Mouse (Mus musculus) MEL (cell line): ENCODE data around the gene Vmn1r192. TPM values are rescaled to one million over a fixed set of nuclear protein-coding genes. Genes with fewer than 3 reads are reported as not detected.
"Not testable (repeated sequence)": the region's sequence is repeated elsewhere in the genome, so short reads cannot be mapped to it uniquely, and the experiment has no call there.

Source experiments
- DNase-seq: peaks from one replicate; pipeline ENCODE4 v3.0.0; 2011; ENCODE audit warnings: low read depth, low spot score
- H3K27ac ChIP-seq: 2 replicates; pipeline ENCODE4 v1.5.1; 2012; ENCODE audit warnings: low read depth, mild to moderate bottlenecking, control low read depth, low read length, moderate library complexity; ENCODE audit not compliant: control insufficient read depth
- H3K27me3 ChIP-seq, 2 experiments: fragments of 150-350 bp in 1 of 2; sonication (generic) in 1 of 2; 2 replicates each; pipeline ENCODE4 v1.6.1; 2012; ENCODE audit warnings: low read length in 2 of 2, mild to moderate bottlenecking in 2 of 2, improper control_type of control experiment in 1 of 2, moderate library complexity in 1 of 2; ENCODE audit not compliant: insufficient read depth in 2 of 2, control insufficient read depth in 1 of 2
- H3K36me3 ChIP-seq, 2 experiments: 2 replicates each; pipeline ENCODE4 v1.6.1; 2012 to 2014; ENCODE audit warnings: low read length in 2 of 2, improper control_type of control experiment in 1 of 2, inconsistent platforms in 1 of 2, mild to moderate bottlenecking in 1 of 2; ENCODE audit not compliant: insufficient read depth in 2 of 2, control insufficient read depth in 1 of 2
- H3K4me1 ChIP-seq, 2 experiments: fragments of 150-350 bp in 1 of 2; sonication (generic) in 1 of 2; 2 replicates each; pipeline ENCODE4 v1.6.1; 2012; ENCODE audit warnings: low read length in 2 of 2, improper control_type of control experiment in 1 of 2, mild to moderate bottlenecking in 1 of 2; ENCODE audit not compliant: insufficient read depth in 2 of 2, control insufficient read depth in 1 of 2
- H3K4me3 ChIP-seq, 2 experiments: fragments of 150-350 bp in 1 of 2; sonication (generic) in 1 of 2; 2 replicates each; pipeline ENCODE4 v1.5.1; 2012; ENCODE audit warnings: low read depth in 2 of 2, low read length in 2 of 2, mild to moderate bottlenecking in 2 of 2, moderate library complexity in 2 of 2, control low read depth in 1 of 2, improper control_type of control experiment in 1 of 2; ENCODE audit not compliant: control insufficient read depth in 1 of 2, insufficient read depth in 1 of 2
- H3K79me2 ChIP-seq: 2 replicates; pipeline ENCODE4 v1.6.1; 2012; ENCODE audit warnings: mild to moderate bottlenecking, low read length, moderate library complexity; ENCODE audit not compliant: control insufficient read depth, poor library complexity, insufficient read depth
- H3K9ac ChIP-seq: 2 replicates; pipeline ENCODE4 v1.6.1; 2012; ENCODE audit warnings: low read depth, mild to moderate bottlenecking, control low read depth, low read length, moderate library complexity; ENCODE audit not compliant: control insufficient read depth, poor library complexity, severe bottlenecking
- H3K9me3 ChIP-seq: fragments of 150-350 bp; sonication (generic); replicated peaks from 2 replicates; pipeline ENCODE4 v1.6.1; 2012; ENCODE audit warnings: mild to moderate bottlenecking, low read length, improper control_type of control experiment, moderate library complexity; ENCODE audit not compliant: insufficient read depth
- CHD1 ChIP-seq: IDR thresholded peaks from 2 replicates; pipeline ENCODE4 v1.6.1; 2012; ENCODE audit warnings: low read depth, mild to moderate bottlenecking, inconsistent platforms, low read length, improper control_type of control experiment
- EP300 ChIP-seq, 2 experiments: IDR thresholded peaks; 2 replicates each; pipeline ENCODE4 v1.6.1; 2011; ENCODE audit warnings: improper control_type of control experiment in 2 of 2, low read length in 2 of 2, low read depth in 1 of 2, mild to moderate bottlenecking in 1 of 2
- ETS1 ChIP-seq: IDR thresholded peaks from 2 replicates; pipeline ENCODE4 v1.6.1; 2012; ENCODE audit warnings: low read depth, mild to moderate bottlenecking, inconsistent platforms, low read length, improper control_type of control experiment, moderate library complexity
- MAFK ChIP-seq: IDR thresholded peaks from 2 replicates; pipeline ENCODE4 v1.6.1; 2011; ENCODE audit warnings: low read depth, mild to moderate bottlenecking, low read length, improper control_type of control experiment, borderline replicate concordance
- MYC ChIP-seq: IDR thresholded peaks from 2 replicates; pipeline ENCODE4 v1.6.1; 2011; ENCODE audit warnings: low read depth, mild to moderate bottlenecking, low read length, improper control_type of control experiment, moderate library complexity
- POLR2A ChIP-seq, 2 experiments: IDR thresholded peaks; 2 replicates each; pipeline ENCODE4 v1.6.1; 2011 to 2012; ENCODE audit warnings: low read length in 2 of 2, mild to moderate bottlenecking in 2 of 2, control low read depth in 1 of 2, improper control_type of control experiment in 1 of 2, low read depth in 1 of 2, moderate library complexity in 1 of 2; ENCODE audit not compliant: control insufficient read depth in 1 of 2, insufficient read depth in 1 of 2, poor library complexity in 1 of 2
- POLR2AphosphoS2 ChIP-seq: IDR thresholded peaks from 2 replicates; pipeline ENCODE4 v1.6.1; 2011; ENCODE audit warnings: low read length, improper control_type of control experiment
- TCF12 ChIP-seq: IDR thresholded peaks from 2 replicates; pipeline ENCODE4 v1.6.1; 2014; ENCODE audit warnings: low read depth, mild to moderate bottlenecking, inconsistent platforms, low read length, improper control_type of control experiment, moderate library complexity
- polyA plus RNA-seq, 2 experiments: library from polyadenylated mRNA; stranded (reverse) in 1 of 2; unstranded in 1 of 2; fragments of >175 nt in 1 of 2; fragments of >200 nt in 1 of 2; gene quantifications; 2 replicates each; pipeline versions ENCODE4 v1.2.1 to v1.2.4; 2012; ENCODE audit warnings: low replicate concordance in 2 of 2, low read depth in 1 of 2; ENCODE audit not compliant: insufficient read length in 2 of 2, insufficient read depth in 1 of 2, missing spikeins in 1 of 2
- total RNA-seq: library from RNA; depleted of rRNA; stranded (reverse); fragments of 300-350 nt; gene quantifications from 2 replicates; pipeline ENCODE4 v1.2.3, GENCODE M21; 2012; rRNA removed

Vmn1r192 gene
- total RNA-seq (not detected in 2 replicates), polyA plus RNA-seq (not detected)

DNA sequence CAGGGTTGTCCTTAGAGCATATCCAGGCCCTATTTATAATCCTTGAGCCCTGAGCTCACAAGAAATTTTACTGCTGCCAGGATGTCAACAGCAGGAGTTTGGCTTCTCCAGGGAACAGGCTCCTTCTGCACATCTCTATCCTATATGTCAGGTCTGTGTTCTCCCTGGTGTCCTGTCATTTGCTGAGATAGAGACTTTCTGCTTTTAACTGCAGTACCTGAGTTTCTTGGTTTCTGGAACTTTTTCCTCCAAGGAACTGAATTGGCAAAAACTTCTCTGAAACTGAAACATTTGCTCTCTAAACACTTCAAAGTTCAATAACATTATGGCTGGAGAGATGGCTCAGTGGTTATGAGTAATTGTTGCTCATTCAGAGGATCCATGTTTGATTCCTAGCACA, at the start of gene Vmn1r192:
Gene Vmn1r192 (minus strand): TSS at position 101 of the 400 bp plus-strand sequence.
- no peak for DNase-seq
- TF ChIP-seq CHD1 (no peak), TCF12 (no peak), POLR2A (IDR thresholded peaks at IDR 0.05; ENCODE audit: control insufficient read depth in 1 of 2, insufficient read depth in 1 of 2, low read depth in 1 of 2, low read length in 2 of 2, poor library complexity in 1 of 2) (no peak), POLR2AphosphoS2 (no peak), MYC (no peak)

GRCm38 (mm10) chr13:22223060-22223459, 32.1 kb upstream of the Vmn1r192 start, which contains the start of gene Vmn1r193:
Gene Vmn1r193, minus strand, starts transcription at chr13:22223160.
- H3K79me2 ChIP-seq, H3K36me3 ChIP-seq, H3K27ac ChIP-seq, H3K9me3 ChIP-seq, DNase-seq, H3K4me1 ChIP-seq, H3K4me3 ChIP-seq, H3K27me3 ChIP-seq, H3K9ac ChIP-seq: not testable (repeated sequence)

More for the DNA sequence above, at the start of gene Vmn1r192:
- H3K27me3 ChIP-seq: no peaks in the 10 kb centered on the region
- H3K9me3 ChIP-seq: no peaks in the 10 kb centered on the region
- H3K9ac ChIP-seq: no peak within 1 kb of the TSS
- no peak within 1 kb of the TSS for H3K27ac ChIP-seq
- H3K4me3 ChIP-seq: no peak within 1 kb of the TSS
- no peaks in the 10 kb centered on the region for H3K4me1 ChIP-seq
- H3K36me3 ChIP-seq: no peaks in the 10 kb centered on the region
- no peaks in the 10 kb centered on the region for H3K79me2 ChIP-seq

- not testable (repeated sequence) for H3K79me2 ChIP-seq, H3K4me1 ChIP-seq, H3K27me3 ChIP-seq, H3K4me3 ChIP-seq, H3K9ac ChIP-seq, DNase-seq, H3K9me3 ChIP-seq, H3K36me3 ChIP-seq, H3K27ac ChIP-seq
Observed at GRCm38 (mm10) chr13:22192756-22193155, 1.8 kb upstream of the Vmn1r192 start.

DNA sequence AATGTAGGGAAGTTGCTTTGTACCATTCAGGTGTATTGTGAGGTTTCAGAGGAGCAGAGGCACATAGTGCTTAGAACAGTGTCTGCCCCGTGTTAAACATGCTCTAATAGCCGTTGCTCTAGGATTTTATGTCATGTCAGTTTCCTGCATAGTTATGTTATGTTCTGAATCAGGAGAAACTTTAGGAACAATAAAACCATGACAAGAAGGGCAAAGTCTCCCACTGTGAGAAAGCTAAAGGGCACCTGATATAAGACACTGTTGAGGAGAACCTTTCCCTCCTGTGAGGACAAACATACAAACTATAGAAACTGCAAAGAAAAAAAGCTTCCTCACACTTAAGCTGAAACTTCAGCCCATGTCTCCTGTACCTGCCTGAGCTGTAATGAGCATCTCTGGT, 556 bp downstream of the Vmn1r192 start:
- Histone ChIP-seq H3K9ac (no peak overlapping the region), H3K36me3 (no peaks in the 10 kb centered on the region), H3K27me3 (no peaks in the 10 kb centered on the region), H3K4me3 (no peak overlapping the region), H3K9me3 (no peaks in the 10 kb centered on the region), H3K79me2 (no peaks in the 10 kb centered on the region), H3K4me1 (no peaks in the 10 kb centered on the region), H3K27ac (no peak overlapping the region)
- TF ChIP-seq ETS1 (no peak), MAFK (no peak), EP300 (IDR thresholded peaks at IDR 0.05; ENCODE audit: low read depth in 1 of 2, low read length in 2 of 2) (no peak)
- no peak for DNase-seq
